Mouse (Mus musculus) spleen, postnatal 36 days (tissue): ENCODE results near the gene Nr2f1.
"Not testable (repeated sequence)": the region's sequence is repeated elsewhere in the genome, so short reads cannot be mapped to it uniquely, and the experiment has no call there.

Source experiments
- DNase-seq, 2 experiments: peaks; one replicate each; pipeline ENCODE4 v3.0.0; 2022; ENCODE audit warnings: low spot score in 2 of 2, mixed read lengths in 1 of 2

Gene Nr2f1

GRCm38 (mm10) chr13:78199642-78200160 is at the start of gene Nr2f1:
Gene Nr2f1 (minus strand): TSS chr13:78199757.
- no peak for DNase-seq

DNA sequence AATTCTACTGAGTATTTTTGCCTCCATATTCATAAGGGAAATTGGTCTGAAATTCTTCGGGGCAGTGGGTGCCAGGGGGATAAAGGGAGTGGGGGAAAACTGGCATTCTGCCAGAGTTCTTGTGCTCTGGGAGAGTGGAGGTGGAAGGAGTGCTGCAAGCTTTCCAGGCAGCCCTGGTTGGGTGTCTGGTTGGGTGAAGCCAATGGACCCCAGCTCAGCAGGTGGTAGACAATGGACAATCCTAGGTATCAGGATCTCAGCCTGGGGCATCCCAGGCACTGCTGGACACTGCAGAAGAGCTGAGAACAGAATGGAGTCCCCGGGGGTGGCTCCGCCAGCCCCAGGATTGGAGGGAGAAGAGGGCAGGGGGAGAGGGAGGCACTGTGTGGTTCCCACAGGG is 22.1 kb upstream of the Nr2f1 start:
- no peak for DNase-seq

GRCm38 (mm10) chr13:78220238-78220637 is 20.7 kb upstream of the Nr2f1 start:
- DNase-seq: not testable (repeated sequence)

GRCm38 (mm10) chr13:78215223-78215622 is 15.7 kb upstream of the Nr2f1 start:
- DNase-seq: no peak

- DNase-seq: no peak
Measured at GRCm38 (mm10) chr13:78213155-78213554, 13.6 kb upstream of the Nr2f1 start.

DNA sequence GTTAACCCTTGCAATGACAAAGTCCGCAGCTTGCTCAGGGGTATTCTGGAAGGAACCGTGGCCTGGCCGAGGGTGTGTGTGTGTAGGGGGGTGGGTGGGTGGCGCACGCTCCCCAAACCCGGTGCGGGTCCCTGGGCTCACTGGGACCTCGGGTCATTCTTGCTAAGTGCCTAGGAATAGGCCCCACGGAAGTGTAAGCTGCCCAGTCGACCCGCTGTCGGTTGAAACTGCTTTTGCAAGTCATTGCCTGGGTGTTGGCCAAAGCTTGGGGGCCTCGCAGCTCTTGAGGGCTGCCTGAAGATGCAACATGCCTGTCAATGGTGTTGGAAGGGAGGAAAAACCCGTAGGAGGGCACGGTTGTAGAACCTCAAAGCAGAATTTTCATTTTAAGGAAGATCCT is 12.6 kb upstream of the Nr2f1 start:
- DNase-seq: no peak

DNA sequence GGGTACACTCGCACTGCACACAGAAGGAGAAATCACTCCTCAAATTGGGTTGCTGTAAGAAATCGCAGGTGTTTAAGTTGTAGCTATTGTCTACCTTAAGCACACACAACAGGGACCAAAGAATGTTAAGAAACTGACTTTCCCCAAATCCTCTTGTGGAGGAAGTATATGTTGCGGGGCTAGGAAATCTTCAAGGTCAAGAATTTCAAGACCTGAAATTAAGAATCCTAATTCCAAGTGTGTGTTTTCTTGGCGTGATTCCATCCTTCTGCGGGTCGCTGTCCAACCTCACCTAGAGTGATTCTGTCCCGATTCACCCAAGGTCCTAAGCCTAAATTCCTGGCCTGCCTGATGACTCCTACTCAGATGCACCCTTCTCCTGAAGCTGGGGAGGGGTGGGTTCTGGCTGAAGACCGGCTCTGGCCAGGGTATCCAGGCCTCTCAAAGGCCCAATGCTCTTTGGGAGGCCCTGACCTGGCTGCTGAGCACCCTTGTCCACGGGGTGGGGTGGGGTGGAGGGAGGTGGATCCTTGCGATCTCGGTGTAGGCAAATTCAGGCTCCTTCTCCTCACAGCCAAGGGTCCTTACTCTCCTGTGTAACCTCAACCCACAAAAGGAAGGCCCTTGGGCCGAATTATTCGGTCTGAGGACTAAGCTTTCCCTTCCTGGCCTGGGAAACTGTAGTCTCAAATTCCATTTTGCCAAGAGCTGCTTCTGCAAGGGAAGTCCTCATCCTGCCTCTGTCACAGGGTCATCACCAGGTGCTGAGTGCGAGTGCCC is 11.9 kb upstream of the Nr2f1 start:
- DNase-seq: no peak

DNA sequence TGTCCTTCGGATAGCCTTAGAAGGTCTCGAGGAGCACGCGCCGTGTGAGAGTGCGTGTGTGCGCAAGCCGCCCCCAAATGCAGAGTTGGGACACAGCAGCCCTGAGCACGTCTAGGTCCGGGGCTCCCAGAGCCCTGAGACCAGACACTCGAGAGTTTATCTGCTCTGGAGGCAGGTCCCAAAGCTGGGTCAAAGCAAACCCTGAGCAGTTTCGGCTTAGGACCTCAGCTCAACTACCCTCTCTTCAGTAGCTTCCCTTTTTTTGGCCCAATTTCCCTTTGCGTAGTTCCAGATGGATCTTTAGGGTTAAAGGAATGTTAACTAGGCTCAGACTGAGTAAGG is 11.2 kb upstream of the Nr2f1 start:
- DNase-seq: no peak

DNA sequence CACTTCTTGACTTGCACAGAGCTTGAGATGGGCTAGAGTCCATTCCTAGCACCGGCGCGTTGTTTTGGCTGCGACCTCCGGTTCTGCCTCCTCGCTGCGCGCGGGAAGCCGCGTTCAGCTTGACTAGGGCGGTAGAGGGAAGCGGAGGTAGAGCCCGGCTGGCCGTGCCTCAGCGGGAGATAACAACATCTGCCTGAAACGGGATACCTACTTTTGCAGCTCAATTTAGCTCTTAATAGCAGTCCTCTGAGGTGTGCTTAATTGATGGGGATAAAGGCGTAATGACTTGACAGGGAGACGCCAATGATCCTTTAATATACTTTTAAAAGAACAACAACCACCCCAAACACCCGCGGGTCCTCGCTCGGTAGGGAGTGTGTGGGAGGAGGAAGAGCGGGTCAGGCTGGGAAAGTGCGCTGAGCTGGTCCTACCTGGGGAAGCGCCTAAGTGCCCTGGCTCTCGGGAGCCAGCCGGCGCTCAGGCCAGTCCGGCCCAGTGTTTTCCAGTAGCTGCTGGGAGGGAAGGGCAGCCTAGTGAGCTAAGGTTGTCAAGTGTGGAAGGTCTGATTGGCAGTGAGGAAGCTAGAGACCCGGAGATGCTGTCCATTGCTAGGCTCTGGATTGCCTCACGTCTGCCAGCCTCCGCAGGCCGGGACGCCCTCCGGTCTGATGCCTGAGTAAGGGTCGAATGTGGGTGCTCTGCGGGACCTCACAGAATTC is 10.6 kb upstream of the Nr2f1 start:
- DNase-seq: no peak

GRCm38 (mm10) chr13:78209611-78210028 is 10.1 kb upstream of the Nr2f1 start:
- no peak for DNase-seq

DNA sequence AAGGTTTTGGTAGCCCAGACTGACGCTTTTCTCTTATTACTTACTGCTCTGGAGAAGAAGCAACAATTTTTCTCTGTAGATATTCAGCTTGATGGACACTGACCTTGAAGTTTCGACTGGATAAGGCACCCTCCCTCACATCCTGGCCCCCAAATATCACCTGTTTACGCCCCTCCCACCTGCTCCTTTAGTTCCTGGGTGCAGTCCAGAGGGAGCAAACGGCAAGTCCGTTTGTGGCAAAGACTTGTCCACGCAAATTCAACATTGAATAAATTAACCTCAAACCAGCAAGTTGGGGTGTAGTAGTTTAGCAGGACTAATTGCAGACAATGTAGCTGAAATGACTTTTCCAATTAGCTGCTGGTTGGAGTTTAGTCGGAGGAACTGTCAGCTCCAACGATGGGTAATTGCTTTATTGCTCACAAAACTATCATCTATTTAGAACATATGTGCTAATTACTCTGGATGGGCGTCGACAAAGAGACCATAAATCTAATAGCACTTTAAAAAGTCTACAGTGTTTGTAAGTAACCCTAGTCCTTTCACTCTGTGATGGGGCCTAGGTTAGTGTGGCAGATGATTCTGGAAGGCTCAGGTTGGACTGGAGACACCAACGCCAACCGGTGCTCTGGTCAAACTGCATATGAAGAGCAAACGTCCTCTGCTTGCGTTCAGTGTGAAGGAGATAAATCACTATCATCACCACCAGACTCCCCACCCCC is 9.3 kb upstream of the Nr2f1 start:
- no peak for DNase-seq

DNA sequence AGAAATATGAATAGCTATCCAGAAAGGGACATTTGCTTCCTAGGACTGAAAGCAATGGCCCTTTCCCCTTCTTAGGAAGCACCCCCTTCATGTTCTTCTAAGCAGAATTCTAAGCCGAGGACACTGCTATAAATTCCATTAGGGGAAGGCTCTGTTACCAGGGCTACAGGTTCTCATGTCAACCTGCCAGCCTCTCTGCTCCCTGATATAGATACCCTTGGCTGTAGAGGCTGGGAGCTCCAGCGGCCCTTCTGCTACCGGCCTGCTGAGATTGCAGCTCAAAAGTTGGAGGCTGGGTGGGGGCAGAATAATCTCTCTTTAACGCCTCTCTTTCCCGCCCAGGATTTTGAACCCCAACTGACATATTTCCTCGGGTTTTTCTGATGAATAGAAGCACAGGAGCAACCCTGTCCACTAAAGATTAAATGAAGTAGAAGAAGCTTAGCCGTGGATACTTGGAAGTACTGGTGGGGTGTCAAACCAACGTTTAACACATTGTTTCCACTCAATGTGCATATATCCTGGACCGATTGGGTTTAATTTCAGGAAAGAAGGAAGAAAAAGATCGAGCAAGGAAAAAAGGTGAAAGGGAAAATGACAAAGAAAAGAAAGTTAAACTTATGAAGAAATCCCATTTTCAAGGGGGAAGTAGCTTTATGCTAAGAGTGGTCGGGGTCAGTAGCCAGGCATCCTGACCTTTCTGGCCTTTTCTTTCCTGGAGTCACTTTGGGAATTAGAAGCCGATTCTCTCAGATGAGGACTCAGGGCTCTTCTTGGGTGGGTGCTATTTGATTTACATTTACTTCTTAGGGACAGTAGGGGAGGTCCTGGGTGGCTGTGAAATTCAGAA is 8.5 kb upstream of the Nr2f1 start:
- no peak for DNase-seq

GRCm38 (mm10) chr13:78206891-78207430 is 7.4 kb upstream of the Nr2f1 start:
- no peak for DNase-seq

DNA sequence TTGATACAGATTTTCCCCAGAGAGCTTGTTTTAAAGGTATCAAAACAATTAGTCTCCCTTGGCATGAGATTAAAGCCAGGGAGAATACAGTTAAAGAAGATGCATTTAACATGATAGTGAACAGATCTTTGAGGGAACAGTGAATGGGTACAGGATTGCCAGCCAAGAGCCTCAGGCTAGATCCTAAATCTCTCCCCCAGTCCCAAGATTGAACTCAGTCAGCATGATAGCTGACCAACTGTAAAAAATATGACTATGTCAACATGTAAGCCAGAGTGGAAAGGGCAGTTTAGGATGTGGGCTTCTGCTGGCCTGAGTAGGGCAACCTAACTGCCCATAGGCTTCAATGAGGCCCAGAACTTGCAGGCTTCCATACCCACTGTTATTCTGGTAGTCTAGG is 5.9 kb upstream of the Nr2f1 start:
- no peak for DNase-seq

DNA sequence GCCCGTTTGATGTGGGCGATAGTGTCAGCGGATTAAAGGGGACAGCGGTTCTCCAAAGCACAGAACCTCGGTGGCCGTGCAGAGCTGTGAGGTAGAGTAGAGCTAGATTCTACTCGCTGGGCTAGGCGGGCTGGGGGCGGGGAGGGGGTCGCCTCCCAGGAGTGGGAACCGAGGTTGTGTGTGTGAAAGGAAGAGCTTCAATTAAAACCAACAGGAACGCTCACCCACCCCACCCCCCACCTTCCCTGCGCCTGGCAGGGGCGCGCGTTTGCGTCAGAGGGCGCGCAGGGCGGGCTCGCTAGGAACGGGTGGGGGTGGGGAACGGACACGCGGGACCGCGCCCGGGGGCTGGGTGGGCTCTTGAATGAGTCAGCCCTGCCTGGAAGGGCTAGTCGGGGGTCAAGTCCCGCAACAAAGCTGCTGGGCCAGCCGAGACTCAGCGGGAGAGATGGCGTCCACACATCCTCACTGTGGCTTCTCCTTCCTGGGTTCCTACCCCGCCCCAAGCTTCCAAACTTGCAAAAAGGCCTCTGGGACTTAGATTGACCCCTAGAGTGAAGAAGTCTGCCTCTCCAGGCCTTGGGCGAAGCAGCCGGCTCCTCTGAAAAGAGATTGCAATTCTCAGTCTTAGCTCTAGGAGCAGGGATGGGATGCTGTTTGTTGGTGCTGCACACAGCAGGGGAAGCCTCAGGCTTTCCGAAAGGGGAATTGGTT is 3.9 kb upstream of the Nr2f1 start:
- no peak for DNase-seq

- DNase-seq: no peak
Measured at GRCm38 (mm10) chr13:78202574-78203347, 3.2 kb upstream of the Nr2f1 start.

GRCm38 (mm10) chr13:78201871-78202565 is 2.5 kb upstream of the Nr2f1 start:
- DNase-seq: no peak

DNA sequence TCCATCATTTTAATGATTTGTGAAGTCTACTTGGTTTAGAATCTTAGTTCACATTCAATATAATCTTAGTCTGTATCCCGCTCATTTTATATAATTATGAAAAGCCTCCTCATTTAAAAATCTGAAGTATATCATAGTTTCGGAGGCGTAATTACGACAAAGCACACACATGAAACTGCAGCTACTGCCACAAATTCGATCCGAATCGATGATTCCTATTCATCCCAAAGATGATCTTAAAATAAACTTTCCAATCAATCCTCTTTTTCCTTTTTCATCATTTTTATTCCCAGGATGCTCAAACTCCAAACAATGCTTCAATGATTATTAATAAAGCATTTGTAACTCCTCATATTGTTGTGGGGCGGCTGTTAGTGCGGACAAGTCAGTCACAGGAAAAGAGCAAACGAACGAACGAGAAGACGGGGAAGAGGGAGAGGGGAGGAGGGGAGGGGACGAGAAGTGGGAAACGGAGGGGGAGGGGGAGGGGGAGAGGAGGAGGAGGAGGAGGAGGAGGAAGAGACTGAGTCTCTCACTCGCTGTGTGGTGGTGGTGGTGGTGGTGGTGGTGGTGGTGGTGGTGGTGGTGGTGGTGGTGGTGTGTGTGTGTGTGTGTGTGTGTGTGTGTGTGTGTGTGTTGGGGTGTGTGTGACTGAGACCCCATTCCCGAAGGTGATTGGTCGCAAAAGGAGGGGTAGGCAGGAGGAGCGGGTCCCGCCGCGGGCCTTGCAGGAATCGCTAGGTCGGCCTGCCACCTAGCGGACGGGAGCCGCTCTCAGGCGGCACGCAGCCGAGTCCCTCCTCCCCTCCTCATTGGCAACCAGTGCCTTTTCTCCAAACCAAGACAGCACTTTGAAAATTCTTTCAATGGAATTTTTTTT is 1.7 kb upstream of the Nr2f1 start:
- peak; percentile 34 to 45 for DNase-seq
